Mouse (Mus musculus): ENCODE results near the gene Ncmap. TPM values are rescaled to one million over a fixed set of nuclear protein-coding genes. Genes with fewer than 3 reads are reported as not detected.

The Ncmap gene
- polyA plus RNA-seq, 1 experiment from 2014 or later, result 1.7 TPM

DNA sequence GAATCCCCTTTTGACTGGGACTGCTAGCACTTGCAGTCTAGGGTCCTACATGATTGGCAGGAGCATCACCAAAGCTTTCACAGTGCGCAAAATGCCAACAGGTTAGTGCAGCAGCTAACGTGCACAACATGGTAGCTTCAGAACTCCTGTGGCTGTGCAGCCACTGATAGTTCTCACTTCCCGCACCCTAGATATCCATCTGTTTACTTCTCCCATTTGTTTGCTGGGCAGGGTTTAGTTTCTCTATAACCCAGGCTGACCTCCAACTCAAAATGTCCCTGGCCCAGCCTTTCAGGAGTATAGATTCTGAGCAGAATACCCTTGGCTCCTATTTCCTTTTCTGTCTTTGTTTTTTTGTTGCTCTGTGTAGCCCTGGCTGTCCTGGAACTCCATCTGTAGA lies 71.6 kb downstream of the Ncmap start:
- Histone ChIP-seq H3K4me1 (no peaks in the 10 kb centered on the region), H3K36me3 (peaks cover 93% of the 10 kb centered on the region), H3K9ac (no peak overlapping the region), H3K9me3 (no peaks in the 10 kb centered on the region), H3K27ac (no peak overlapping the region), H3K4me3 (no peak overlapping the region), H3K4me2 (replicated peaks) (no peak overlapping the region), H3K27me3 (replicated peaks) (no peaks in the 10 kb centered on the region)
- ATAC-seq (ENCODE audit: low FRiP score, low read depth), result no peak
- 94% methylated on average over 3 of the region's 3 CpGs for WGBS

DNA sequence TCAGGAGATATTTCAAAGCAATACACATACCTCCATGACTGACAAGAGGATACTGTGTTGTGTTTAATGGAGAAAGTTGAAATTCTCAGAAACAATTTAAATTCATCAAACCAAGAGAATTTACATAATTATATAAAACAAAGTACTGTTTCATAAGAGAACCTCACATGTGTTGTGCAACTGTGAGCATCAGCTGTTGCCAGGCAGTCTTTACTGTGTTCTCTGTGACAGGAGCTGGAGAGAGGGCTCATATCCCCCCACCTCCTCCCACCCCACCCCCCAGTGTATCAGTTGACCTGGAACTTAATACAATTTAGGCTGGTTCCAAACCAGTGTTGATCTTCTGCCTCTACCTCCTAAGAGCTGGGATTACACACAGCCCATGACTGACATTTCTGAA lies 72.0 kb downstream of the Ncmap start:
- H3K9ac ChIP-seq, result no peak overlapping the region
- no peak overlapping the region for H3K4me2 ChIP-seq (replicated peaks)
- no peaks in the 10 kb centered on the region for H3K4me1 ChIP-seq
- H3K36me3 ChIP-seq, result peaks cover 93% of the 10 kb centered on the region
- H3K9me3 ChIP-seq, result no peaks in the 10 kb centered on the region
- H3K27ac ChIP-seq, result no peak overlapping the region
- H3K27me3 ChIP-seq (replicated peaks), result no peaks in the 10 kb centered on the region
- ATAC-seq (ENCODE audit: low FRiP score, low read depth), result no peak
- no peak overlapping the region for H3K4me3 ChIP-seq

DNA sequence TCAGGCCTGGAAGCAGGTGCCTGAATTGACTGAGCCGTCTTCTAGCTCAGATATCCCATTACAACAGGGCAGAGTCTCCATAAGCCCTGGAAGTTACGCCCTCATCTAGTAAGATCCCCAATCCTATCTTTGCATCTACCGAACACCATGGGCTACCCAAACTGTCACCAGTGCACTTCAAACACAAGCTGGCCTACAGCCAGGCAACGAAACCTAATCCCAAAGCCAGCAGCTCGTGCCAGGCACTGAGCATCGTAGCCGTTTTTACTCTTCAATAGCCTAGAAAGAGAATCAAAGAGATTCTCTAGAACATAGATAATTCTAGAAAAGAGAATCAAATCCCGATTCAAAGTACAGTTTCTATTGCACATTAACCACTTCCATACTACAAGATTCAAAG lies 75.0 kb downstream of the Ncmap start:
- Histone ChIP-seq H3K9ac (no peak overlapping the region), H3K9me3 (no peaks in the 10 kb centered on the region), H3K27ac (no peak overlapping the region), H3K4me2 (replicated peaks) (no peak overlapping the region), H3K27me3 (replicated peaks) (no peaks in the 10 kb centered on the region), H3K36me3 (peaks cover 92% of the 10 kb centered on the region), H3K4me3 (no peak overlapping the region), H3K4me1 (no peaks in the 10 kb centered on the region)
- 95% methylated on average over 8 of the region's 8 CpGs for WGBS
- no peak for ATAC-seq (ENCODE audit: low FRiP score, low read depth)

MicroRNA genes within 50 kb of the gene (microRNA counts, 519-probe panel; counts per million panel counts)
- microRNA mmu-miR-700, result 342 counts per million, percentile 67 among the panel's probes with 10 or more counts

Small RNA genes lying within 50 kb of the gene (microRNA-seq; reads per million reads assigned to microRNA genes)
- 179 reads per million, percentile 59 among the genes with 10 or more reads in this experiment for gene Mir700

Other genes with a start within 250 kb of the Ncmap start
- 150 and 151 TPM in 2 replicates for gene Clic4, start 125.4 kb downstream of the Ncmap start, polyA plus RNA-seq (2016; fragmentation: Nextera tagmentation; extraction: Ambion mirVana)
- gene Srrm1, start 44.9 kb downstream of the Ncmap start, polyA plus RNA-seq (2016; fragmentation: Nextera tagmentation; extraction: Ambion mirVana), result 191 and 241 TPM in 2 replicates
- 21.7 and 22.2 TPM in 2 replicates for gene Rcan3, start 35.6 kb upstream of the Ncmap start, polyA plus RNA-seq (2016; fragmentation: Nextera tagmentation; extraction: Ambion mirVana)
- 0.41 TPM in 1 of 2 replicates, not detected in the other for gene Stpg1, start 96.6 kb upstream of the Ncmap start, polyA plus RNA-seq (2016; fragmentation: Nextera tagmentation; extraction: Ambion mirVana)
- 3.8 and 4.7 TPM in 2 replicates for gene Nipal3, start 96.8 kb upstream of the Ncmap start, polyA plus RNA-seq (2016; fragmentation: Nextera tagmentation; extraction: Ambion mirVana)
- 1.8 and 1.9 TPM in 2 replicates for gene Grhl3, start 175.4 kb upstream of the Ncmap start, polyA plus RNA-seq (2016; fragmentation: Nextera tagmentation; extraction: Ambion mirVana)